ENCODE assay signal across 30 mouse cellular contexts in genomic region chr1:37359395-37360092, GRCm38 (mm10).
"Had no signal": no experiment of that assay in that cellular context is flagged by ENCODE, and none has a peak within 500 bp of the region (broad histone marks: within the 10 kb centered on the region; RNA-seq: fewer than 3 reads in every experiment).

No protein-coding gene starts in this region.

- H3K27me3 ChIP-seq: limb, embryonic 12.5 days; limb, embryonic 13.5 days; limb, embryonic 15.5 days; liver, embryonic 12.5 days; liver, embryonic 13.5 days; liver, embryonic 15.5 days; lung, embryonic 15.5 days; megakaryocyte, embryonic 14.5 days; midbrain, embryonic 12.5 days; midbrain, embryonic 13.5 days; midbrain, embryonic 15.5 days had no signal

- H3K4me3 ChIP-seq: left cerebral cortex, adult 2 months; limb, embryonic 10.5 days; limb, embryonic 12.5 days; limb, embryonic 13.5 days; limb, embryonic 15.5 days; liver, embryonic 12.5 days; liver, embryonic 13.5 days; liver, embryonic 15.5 days; lung, embryonic 15.5 days; megakaryocyte, embryonic 14.5 days; midbrain, embryonic 10.5 days; midbrain, embryonic 12.5 days; midbrain, embryonic 13.5 days; midbrain, embryonic 15.5 days; myocyte had no signal

- H3K4me1 ChIP-seq: limb, embryonic 10.5 days; liver, embryonic 12.5 days; liver, embryonic 13.5 days; liver, embryonic 15.5 days; midbrain, embryonic 10.5 days; midbrain, embryonic 12.5 days; midbrain, embryonic 13.5 days; midbrain, embryonic 15.5 days had no signal

- DNase-seq: left cerebral cortex, postnatal 4 days; liver; liver, embryonic 13.5 days; liver, postnatal 0 days; lung, adult 18-20 months; lung, adult 2 months; lung, embryonic 14.5 days; lung, postnatal 10 days; lung, postnatal 14 days; lung, postnatal 36 days; lung, postnatal 4 days; midbrain, embryonic 14.5 days had no signal

- H3K4me2 ChIP-seq: limb, embryonic 12.5 days; limb, embryonic 13.5 days; limb, embryonic 15.5 days; liver, embryonic 11.5 days; liver, embryonic 12.5 days; liver, embryonic 13.5 days; liver, embryonic 15.5 days; lung, embryonic 14.5 days; lung, embryonic 15.5 days; midbrain, embryonic 11.5 days; midbrain, embryonic 12.5 days; midbrain, embryonic 13.5 days; midbrain, embryonic 15.5 days had no signal

- H3K36me3 ChIP-seq: liver, embryonic 12.5 days; liver, embryonic 15.5 days; lung, embryonic 15.5 days had no signal

- H3K9me3 ChIP-seq: limb, embryonic 10.5 days; limb, embryonic 12.5 days; limb, embryonic 13.5 days; limb, embryonic 15.5 days; liver, embryonic 12.5 days; liver, embryonic 13.5 days; liver, embryonic 15.5 days; lung, embryonic 15.5 days; megakaryocyte, embryonic 14.5 days; midbrain, embryonic 10.5 days; midbrain, embryonic 12.5 days; midbrain, embryonic 13.5 days; midbrain, embryonic 15.5 days had no signal

- H3K27ac ChIP-seq: left cerebral cortex, adult 2 months; limb, embryonic 10.5 days; limb, embryonic 12.5 days; limb, embryonic 13.5 days; limb, embryonic 15.5 days; liver, embryonic 12.5 days; liver, embryonic 13.5 days; liver, embryonic 14.5 days; liver, embryonic 15.5 days; lung, embryonic 15.5 days; macrophage; midbrain, embryonic 10.5 days; midbrain, embryonic 12.5 days; midbrain, embryonic 13.5 days; midbrain, embryonic 15.5 days had no signal

- H3K9ac ChIP-seq: limb, embryonic 12.5 days; limb, embryonic 13.5 days; limb, embryonic 15.5 days; liver, embryonic 12.5 days; liver, embryonic 13.5 days; liver, embryonic 14.5 days; liver, embryonic 15.5 days; liver, postnatal 0 days; lung, embryonic 14.5 days; lung, embryonic 15.5 days; midbrain, embryonic 12.5 days; midbrain, embryonic 13.5 days; midbrain, embryonic 15.5 days had no signal
